Mouse (Mus musculus): Measurements from ENCODE around the gene Gm13272. TPM values are rescaled to one million over a fixed set of nuclear protein-coding genes. Genes with fewer than 3 reads are reported as not detected.
"Not testable (repeated sequence)": the region's sequence is repeated elsewhere in the genome, so short reads cannot be mapped to it uniquely, and the experiment has no call there.

Gene Gm13272
- total RNA-seq (2021) = not detected
- long read RNA-seq, experiment 1 = 0 reads
- long read RNA-seq, experiment 2 = 0 reads

DNA sequence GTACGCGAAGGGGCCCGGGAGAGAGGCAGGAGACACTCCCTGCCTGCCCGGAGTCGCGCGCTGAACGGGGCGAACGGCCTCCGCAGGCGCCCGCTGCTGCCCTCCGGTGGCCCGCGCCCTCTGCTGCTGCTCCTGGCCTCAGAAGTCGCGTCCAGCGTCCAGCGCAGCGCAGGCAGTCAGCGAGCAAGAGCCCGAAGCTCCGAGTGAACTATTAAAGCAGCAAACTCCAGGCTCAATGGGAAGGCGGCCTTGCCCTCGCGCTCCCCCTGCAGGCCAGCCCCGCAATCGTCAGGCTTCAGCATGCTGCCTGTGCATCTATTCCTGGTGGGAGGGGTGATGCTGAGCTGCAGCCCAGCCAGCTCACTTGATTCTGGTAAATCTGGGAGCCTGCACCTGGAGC lies at the start of gene Gm13272:
Gene Gm13272, plus strand, starts transcription at position 301 of the 400 bp plus-strand sequence.
- H3K4me3 ChIP-seq; H3K27ac ChIP-seq; intact Hi-C loops (cut with DNase I); DNase-seq: not testable (repeated sequence)

DNA sequence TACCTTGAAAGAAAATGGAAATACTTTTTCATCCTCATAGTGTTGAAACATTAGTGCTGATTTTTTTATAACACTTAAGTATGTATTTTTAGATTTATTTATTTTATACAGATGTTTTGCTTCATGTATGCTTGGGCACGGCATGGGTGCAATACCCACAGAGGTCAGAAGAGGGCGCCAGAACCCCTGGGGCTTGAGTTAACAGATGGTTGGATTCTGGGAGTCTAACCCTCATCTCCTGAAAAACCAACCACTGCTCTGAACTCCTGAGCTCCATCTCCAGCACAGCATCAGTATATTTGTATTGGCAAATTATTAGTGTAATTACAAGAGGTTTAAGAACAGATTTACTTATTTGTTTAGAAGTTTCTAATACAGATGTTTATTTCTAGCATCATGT lies 41.2 kb upstream of the Gm13272 start:
- intact Hi-C loops (cut with DNase I) = no loop called here
- no peak overlapping the region for H3K4me3 ChIP-seq
- TF ChIP-seq CTCF (IDR thresholded peaks at IDR 0.05) = no peak; the same call in 1 of the 2 replicates
- DNase-seq = peak; percentile 75
- H3K27ac ChIP-seq = no peak overlapping the region

DNA sequence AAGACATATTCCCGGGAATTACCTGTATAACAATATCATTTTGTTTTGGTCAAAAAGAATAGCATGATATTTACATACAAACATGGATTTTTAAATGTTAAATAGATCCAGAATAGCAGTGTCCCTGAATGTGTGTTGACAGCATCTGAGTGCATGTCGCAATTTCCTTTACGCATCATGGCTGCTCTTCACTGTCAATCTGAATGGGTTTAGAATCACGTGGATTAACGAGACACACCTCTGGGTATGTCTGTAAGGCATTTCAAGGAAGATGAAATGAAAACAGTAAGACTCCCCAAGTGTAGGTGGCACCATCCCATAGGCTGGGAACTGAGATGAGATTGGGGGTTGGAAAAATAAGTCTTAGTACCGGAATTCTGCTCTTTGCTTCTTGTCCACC lies 40.6 kb upstream of the Gm13272 start:
- Histone ChIP-seq H3K27ac (no peak overlapping the region), H3K4me3 (no peak overlapping the region)
- intact Hi-C loops (cut with DNase I) = no loop called here
- DNase-seq = no peak
- no peak for TF ChIP-seq CTCF (IDR thresholded peaks at IDR 0.05)

DNA sequence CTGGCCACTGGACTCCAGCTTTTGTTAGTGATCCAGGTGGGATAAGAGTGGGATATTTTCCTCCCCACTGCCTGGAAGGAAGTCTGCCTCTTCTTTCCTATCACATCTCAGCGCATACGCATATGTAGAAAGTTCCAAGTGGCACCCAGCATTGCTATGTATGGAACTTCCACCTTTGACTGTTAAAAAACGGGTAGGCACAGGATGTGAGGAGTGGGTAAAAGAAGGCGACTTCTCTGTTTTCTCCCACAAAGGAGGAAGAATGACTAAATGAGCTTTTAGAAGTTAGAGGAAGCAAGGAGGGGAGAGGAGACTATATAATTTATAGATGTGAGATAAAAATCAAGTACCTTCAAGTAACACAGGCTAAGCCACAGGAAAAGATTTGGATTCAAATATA lies 38.2 kb upstream of the Gm13272 start:
- Histone ChIP-seq H3K27ac (no peak overlapping the region), H3K4me3 (no peak overlapping the region)
- no peak for DNase-seq
- intact Hi-C loops (cut with DNase I) = loop anchor here (2.0 kb wide), 1 partner anchor 15 kb away; no protein-coding TSS in a partner anchor
- TF ChIP-seq CTCF (IDR thresholded peaks at IDR 0.05) = no peak

DNA sequence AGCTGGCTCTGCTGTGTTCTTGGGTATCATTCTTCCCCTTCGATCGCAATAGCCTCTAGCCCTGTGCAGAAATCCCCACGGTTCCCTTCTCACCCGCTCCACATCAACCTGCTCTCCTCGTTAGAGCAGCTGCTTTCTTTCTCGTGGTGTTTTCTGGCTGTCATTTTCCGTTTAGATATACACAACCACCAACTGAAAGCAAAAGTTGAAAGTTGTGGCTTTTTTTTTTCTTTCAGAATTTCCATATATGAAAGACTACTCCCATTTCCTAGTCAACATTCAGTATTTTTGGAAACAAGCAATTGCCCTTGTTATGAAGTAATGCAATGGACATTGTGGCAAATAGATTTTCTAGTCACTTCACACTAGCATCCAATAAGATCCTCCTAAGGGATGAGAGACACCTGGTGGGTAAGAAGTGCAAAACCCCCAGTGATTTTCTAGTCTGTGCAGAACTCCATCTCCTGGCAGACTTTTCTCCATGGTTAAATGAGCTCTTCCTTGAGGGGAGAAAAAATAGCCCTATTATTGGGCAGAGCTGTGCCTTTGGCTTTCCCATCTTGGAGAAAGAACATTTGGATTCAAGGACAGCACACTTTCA lies 36.8 kb upstream of the Gm13272 start:
- peak; percentile 20; the same call in 1 of the 2 replicates for TF ChIP-seq CTCF (IDR thresholded peaks at IDR 0.05)
- no peak for DNase-seq
- no peak overlapping the region for H3K4me3 ChIP-seq
- H3K27ac ChIP-seq = no peak overlapping the region
- intact Hi-C loops (cut with DNase I) = no loop called here

DNA sequence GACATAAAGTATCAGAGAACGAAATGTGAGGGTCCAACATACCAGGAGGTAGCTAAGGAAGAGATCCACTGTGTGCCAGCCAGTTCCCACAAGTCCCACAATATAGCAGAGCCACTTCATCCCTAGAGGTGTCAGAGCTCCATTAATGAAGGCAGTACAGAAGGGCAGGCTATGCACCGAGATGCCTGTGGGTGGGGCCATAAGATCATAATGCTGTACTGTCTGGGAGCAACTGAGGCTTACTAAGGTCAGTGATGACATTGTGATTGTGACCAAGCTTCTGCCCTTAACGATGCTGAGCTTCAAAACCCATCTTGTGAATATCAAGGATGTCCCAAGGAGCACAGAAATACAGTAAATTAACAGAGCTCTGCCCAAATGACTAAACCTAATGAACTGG lies 35.4 kb upstream of the Gm13272 start:
- no peak overlapping the region for H3K27ac ChIP-seq
- intact Hi-C loops (cut with DNase I) = no loop called here
- no peak overlapping the region for H3K4me3 ChIP-seq
- DNase-seq = no peak
- peak; percentile 26; the same call in 1 of the 2 replicates for TF ChIP-seq CTCF (IDR thresholded peaks at IDR 0.05)

DNA sequence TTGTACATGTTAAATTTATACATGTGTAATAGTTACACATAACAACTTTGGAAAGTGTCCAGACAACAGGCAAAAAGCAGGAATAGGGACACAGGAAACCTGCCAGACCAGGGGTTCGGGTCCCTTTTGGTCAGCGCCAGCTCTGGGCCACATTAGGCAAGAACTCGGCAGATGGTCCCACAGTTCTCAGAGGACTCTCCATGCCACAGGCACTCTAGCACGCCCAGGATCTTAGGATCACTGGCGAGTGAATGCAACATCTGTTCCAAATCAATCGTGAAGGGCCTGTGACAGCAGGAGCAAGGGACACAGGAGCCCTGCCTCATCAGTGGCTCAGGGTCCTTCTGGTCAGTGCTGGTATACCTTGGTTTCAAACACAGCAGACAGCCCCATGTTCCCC lies 29.7 kb upstream of the Gm13272 start:
- intact Hi-C loops (cut with DNase I) = no loop called here
- no peak for TF ChIP-seq CTCF (IDR thresholded peaks at IDR 0.05)
- Histone ChIP-seq H3K4me3 (no peak overlapping the region), H3K27ac (no peak overlapping the region)
- no peak for DNase-seq

DNA sequence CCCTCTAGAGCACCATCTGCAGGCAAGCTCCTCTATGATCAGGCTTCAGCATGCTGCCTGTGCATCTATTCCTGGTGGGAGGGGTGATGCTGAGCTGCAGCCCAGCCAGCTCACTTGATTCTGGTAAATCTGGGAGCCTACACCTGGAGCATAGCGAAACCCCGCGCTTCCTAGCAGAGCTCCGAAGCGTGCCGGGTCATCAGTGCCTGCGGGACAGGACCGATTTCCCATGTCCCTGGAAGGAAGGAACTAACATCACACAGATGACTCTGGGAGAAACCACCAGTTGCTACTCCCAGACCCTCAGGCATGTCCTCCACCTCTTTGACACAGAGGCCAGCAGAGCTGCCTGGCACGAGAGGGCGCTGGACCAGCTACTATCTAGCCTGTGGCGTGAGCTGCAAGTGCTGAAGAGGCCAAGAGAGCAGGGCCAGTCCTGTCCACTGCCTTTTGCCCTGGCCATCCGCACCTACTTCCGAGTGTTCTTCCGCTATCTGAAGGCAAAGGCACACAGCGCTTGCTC lies 24.8 kb upstream of the Gm13272 start, which contains the start of gene Gm13271:
Gene Gm13271, plus strand, starts transcription at position 51 of the 523 bp plus-strand sequence.
- DNase-seq = peak; percentile 60
- H3K4me3 ChIP-seq; intact Hi-C loops (cut with DNase I); H3K27ac ChIP-seq: not testable (repeated sequence)
- peak; percentile 34; the same call in 1 of the 2 replicates for TF ChIP-seq CTCF (IDR thresholded peaks at IDR 0.05)

DNA sequence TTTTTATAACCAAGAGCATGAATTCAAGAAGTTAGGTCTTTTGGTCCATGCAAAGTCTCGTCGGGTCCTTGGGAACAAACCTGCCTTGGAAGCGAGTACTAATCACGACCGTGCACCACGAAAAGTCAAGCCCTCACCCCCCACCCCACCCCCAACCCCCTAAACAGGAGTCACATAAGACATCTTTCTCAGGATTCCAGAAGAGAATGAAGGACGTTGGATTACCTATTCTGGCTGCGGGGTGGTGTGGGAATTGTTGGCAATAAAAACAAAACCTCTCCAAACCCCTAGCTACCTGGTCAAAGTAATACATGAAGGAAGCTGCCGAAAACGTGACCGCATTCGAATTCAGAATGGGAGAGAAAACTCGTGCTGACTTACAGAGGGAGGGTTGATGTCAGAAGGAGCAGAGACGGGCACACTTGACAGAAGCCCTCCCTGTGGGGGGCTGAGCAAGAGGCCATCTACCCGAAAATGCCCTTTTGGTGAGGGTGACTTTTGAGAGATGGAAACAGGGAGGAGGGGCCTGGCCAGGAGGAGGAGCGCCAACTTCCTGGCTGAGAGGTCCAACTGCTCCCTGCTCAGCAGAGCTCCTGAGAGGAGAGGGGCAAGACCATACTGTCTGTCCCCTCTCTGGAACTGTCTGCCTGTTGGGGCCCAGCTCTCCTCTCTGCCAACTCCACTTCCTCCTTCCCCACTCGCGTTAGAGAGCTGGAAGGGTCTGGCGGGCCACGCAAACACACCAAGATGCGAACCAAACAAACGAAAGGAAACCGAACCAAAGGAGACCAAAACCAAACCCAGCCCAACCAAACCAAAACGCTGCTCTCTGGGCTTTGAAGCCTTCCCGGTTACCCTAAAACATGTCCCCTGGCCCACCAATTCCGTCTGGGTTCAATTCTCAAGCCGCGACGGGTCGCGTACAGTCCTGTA lies 22.8 kb upstream of the Gm13272 start:
- peak overlapping the region; percentile 86 for H3K27ac ChIP-seq
- H3K4me3 ChIP-seq = peak overlapping the region; percentile 75
- intact Hi-C loops (cut with DNase I) = loop anchor here (2.0 kb wide), 1 partner anchor 16 kb away; no protein-coding TSS in a partner anchor
- not testable (repeated sequence) for DNase-seq

DNA sequence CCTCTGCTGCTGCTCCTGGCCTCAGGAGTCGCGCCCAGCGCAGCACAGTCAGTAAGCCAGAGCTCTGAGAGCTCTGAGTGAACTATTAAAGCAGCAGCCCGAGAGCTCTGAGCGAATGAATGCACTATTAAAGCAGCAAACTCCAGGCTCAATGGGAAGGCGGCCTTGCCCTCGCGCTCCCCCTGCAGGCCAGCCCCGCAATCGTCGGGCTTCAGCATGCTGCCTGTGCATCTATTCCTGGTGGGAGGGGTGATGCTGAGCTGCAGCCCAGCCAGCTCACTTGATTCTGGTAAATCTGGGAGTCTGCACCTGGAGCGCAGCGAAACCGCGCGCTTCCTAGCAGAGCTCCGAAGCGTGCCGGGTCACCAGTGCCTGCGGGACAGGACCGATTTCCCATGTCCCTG lies 22.0 kb upstream of the Gm13272 start:
- H3K4me3 ChIP-seq = peak overlapping the region; percentile 75
- peak; percentile 83 for DNase-seq
- intact Hi-C loops (cut with DNase I) = loop anchor here (2.0 kb wide), 1 partner anchor 17 kb away; no protein-coding TSS in a partner anchor
- H3K27ac ChIP-seq = peak overlapping the region; percentile 86
- peak; percentile 66 for TF ChIP-seq CTCF (IDR thresholded peaks at IDR 0.05)

DNA sequence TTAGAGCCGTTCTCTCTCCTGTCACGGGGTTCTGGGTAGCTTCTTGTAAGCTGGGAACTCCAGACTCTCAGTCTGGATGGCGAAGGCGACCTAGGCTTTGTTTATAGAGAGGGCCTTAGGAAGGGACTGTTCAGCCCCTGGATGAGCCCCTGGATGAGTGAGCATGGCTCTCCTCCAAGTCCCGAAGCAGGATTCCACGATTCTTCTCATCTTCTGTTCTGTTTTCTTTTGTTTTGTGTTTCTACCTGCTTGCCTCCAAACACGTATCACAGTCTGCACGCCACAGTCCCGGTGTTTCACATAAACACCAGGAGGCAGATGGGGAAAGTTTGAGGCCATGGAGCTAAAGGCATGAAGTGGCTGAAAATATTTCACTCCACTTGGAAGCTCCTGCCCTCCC lies 20.9 kb upstream of the Gm13272 start:
- DNase-seq; H3K4me3 ChIP-seq; H3K27ac ChIP-seq; intact Hi-C loops (cut with DNase I): not testable (repeated sequence)

DNA sequence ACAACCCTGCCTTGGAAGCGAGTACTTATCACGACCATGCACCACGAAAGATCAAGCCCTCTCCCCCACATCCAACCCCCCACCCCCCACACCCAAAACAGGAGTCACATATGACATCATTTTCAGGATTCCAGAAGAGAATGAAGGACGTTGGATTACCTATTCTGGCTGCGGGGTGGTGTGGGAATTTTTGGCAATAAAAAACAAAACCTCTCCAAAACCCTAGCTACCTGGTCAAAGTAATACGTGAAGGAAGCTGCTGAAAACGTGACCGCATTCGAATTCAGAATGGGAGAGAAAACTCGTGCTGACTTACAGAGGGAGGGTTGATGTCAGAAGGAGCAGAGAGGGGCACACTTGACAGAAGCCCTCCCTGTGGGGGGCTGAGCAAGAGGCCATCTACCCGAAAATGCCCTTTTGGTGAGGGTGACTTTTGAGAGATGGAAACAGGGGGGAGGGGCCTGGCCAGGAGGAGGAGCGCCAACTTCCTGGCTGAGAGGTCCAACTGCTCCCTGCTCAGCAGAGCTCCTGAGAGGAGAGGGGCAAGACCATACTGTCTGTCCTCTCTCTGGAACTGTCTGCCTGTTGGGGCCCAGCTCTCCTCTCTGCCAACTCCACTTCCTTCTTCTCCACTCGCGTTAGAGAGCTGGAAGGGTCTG lies 19.9 kb upstream of the Gm13272 start, which contains the start of gene Gm13283:
Gene Gm13283, plus strand, starts transcription at position 510 of the 659 bp plus-strand sequence.
- intact Hi-C loops (cut with DNase I) = not testable (repeated sequence)
- peak within 1 kb of the TSS; percentile 71 for H3K27ac ChIP-seq
- peak within 1 kb of the TSS; percentile 61 for H3K4me3 ChIP-seq
- DNase-seq = peak; percentile 51
